Mouse (Mus musculus) thymus, adult 2 months (tissue): ENCODE data around the gene Myzap.

Experiments
- CTCF ChIP-seq: fragments of 200-500 bp; IDR thresholded peaks from 2 replicates; pipeline ENCODE4 v1.5.1; 2012; ENCODE audit warnings: mild to moderate bottlenecking, control low read depth, low read length, moderate library complexity, borderline replicate concordance; ENCODE audit not compliant: control insufficient read depth, poor library complexity, insufficient read depth; ENCODE audit errors: extremely low read depth
- POLR2A ChIP-seq: fragments of 200-500 bp; IDR thresholded peaks from 2 replicates; pipeline ENCODE4 v1.6.1; 2012; ENCODE audit warnings: mild to moderate bottlenecking, low read length, control low read depth, moderate library complexity; ENCODE audit not compliant: control insufficient read depth, poor library complexity, insufficient read depth; ENCODE audit errors: extremely low read depth

GRCm38 (mm10) chr9:71476601-71477000, 115.6 kb downstream of the Myzap start:
- TF ChIP-seq CTCF (no peak), POLR2A (no peak)
